Comparison of ENCODE assay signal across 8 mouse cellular contexts in genomic region chr11:32137719-32138613, GRCm38 (mm10).
DNase-seq lines count a peak whose midpoint lies in the region; ATAC-seq and TF ChIP-seq lines count a peak whose summit lies in the region.

No protein-coding gene starts in this region.

- 32% methylated on average over 15 of the region's 15 CpGs for WGBS in embryonic facial prominence, embryonic 14.5 days
- WGBS in midbrain, embryonic 12.5 days, result 25% methylated on average over 15 of the region's 15 CpGs
- 56% methylated on average over 15 of the region's 15 CpGs for WGBS in cerebellum, adult 2 months

- no peaks in the 10 kb centered on the region for H3K27me3 ChIP-seq in embryonic facial prominence, embryonic 14.5 days (replicated peaks; ENCODE audit: control insufficient read depth, insufficient read depth, low read length)
- no peaks in the 10 kb centered on the region for H3K27me3 ChIP-seq in midbrain, embryonic 12.5 days
- no peaks in the 10 kb centered on the region for H3K27me3 ChIP-seq in cerebellum, adult 2 months (ENCODE audit: control insufficient read depth, insufficient read depth, low read length)

- no peak overlapping the region for H3K27ac ChIP-seq in embryonic facial prominence, embryonic 14.5 days (replicated peaks; ENCODE audit: low read depth, low read length)
- peak overlapping the region; percentile 81 for H3K27ac ChIP-seq in midbrain, embryonic 12.5 days (replicated peaks)
- no peak overlapping the region for H3K27ac ChIP-seq in cerebellum, adult 2 months (ENCODE audit: insufficient read depth, low read length)

- H3K4me3 ChIP-seq in embryonic facial prominence, embryonic 14.5 days (ENCODE audit: low read depth, low read length), result no peak overlapping the region
- no peak overlapping the region for H3K4me3 ChIP-seq in midbrain, embryonic 12.5 days
- H3K4me3 ChIP-seq in cerebellum, adult 2 months (replicated peaks; ENCODE audit: insufficient read depth, low read depth, low read length), result no peak overlapping the region

- TF ChIP-seq POLR2A in cerebellum, adult 2 months (IDR thresholded peaks at IDR 0.05; ENCODE audit: borderline replicate concordance, insufficient read depth, low read length), result no peak

- no peak for TF ChIP-seq CTCF in cerebellum, adult 2 months (IDR thresholded peaks at IDR 0.05; ENCODE audit: borderline replicate concordance, insufficient read depth, low read depth, low read length)

- H3K9me3 ChIP-seq in embryonic facial prominence, embryonic 14.5 days (ENCODE audit: control insufficient read depth, low read length), result no peaks in the 10 kb centered on the region
- H3K9me3 ChIP-seq in midbrain, embryonic 12.5 days, result no peaks in the 10 kb centered on the region

- DNase-seq in embryo, embryonic 10 days (ENCODE audit: low spot score), result peak; percentile 41
- DNase-seq in embryo, embryonic 9.5 days (ENCODE audit: extremely low spot score), result no peak
- no peak for DNase-seq in embryonic facial prominence, embryonic 14.5 days (ENCODE audit: low spot score)
- peak; percentile 15 to 33 for DNase-seq in kidney, adult 8-10 months
- no peak for DNase-seq in cerebellum, adult 2 months
- DNase-seq in left cerebral cortex, adult 9 months (ENCODE audit: low spot score in 2 of 2), result no peak
- no peak for DNase-seq in adrenal gland, adult 18-20 months (ENCODE audit: low spot score in 2 of 2)

- H3K4me2 ChIP-seq in embryonic facial prominence, embryonic 14.5 days (ENCODE audit: low read depth, low read length), result peak overlapping the region; percentile 18; the same call in 1 of the 2 replicates
- peak overlapping the region; percentile 23 for H3K4me2 ChIP-seq in midbrain, embryonic 12.5 days (replicated peaks)

- H3K9ac ChIP-seq in embryonic facial prominence, embryonic 14.5 days (ENCODE audit: low read depth, low read length), result no peak overlapping the region
- H3K9ac ChIP-seq in midbrain, embryonic 12.5 days (replicated peaks), result no peak overlapping the region

- H3K36me3 ChIP-seq in embryonic facial prominence, embryonic 14.5 days (ENCODE audit: control insufficient read depth, insufficient read depth, low read length), result no peaks in the 10 kb centered on the region
- no peaks in the 10 kb centered on the region for H3K36me3 ChIP-seq in midbrain, embryonic 12.5 days

- ATAC-seq in embryonic facial prominence, embryonic 14.5 days (ENCODE audit: low read depth), result no peak
- ATAC-seq in midbrain, embryonic 12.5 days (ENCODE audit: low FRiP score, low read depth), result peak; percentile 65; the same call in 1 of the 2 replicates

- H3K4me1 ChIP-seq in embryonic facial prominence, embryonic 14.5 days (ENCODE audit: control insufficient read depth, insufficient read depth, low read length), result 0 out of 2 replicates have a peak, but pooled peaks cover 4% of the 10 kb centered on the region
- peaks cover 36% of the 10 kb centered on the region for H3K4me1 ChIP-seq in midbrain, embryonic 12.5 days
- H3K4me1 ChIP-seq in cerebellum, adult 2 months (ENCODE audit: control insufficient read depth, insufficient read depth, low read length), result peaks cover 7% of the 10 kb centered on the region; the same call in 1 of the 2 replicates

Comparison
In these comparisons a context has a peak if more than half of its experiments do, and no peak if none do; other contexts are left out.
1. DNase-seq: peak in embryo, embryonic 10 days (single experiment) and kidney, adult 8-10 months (2 of 2); none in embryo, embryonic 9.5 days (single experiment), embryonic facial prominence, embryonic 14.5 days (single experiment), cerebellum, adult 2 months (0 of 2), left cerebral cortex, adult 9 months (0 of 2) and adrenal gland, adult 18-20 months (0 of 2).